Mouse (Mus musculus): ENCODE data around the gene 2700049A03Rik. TPM values are rescaled to one million over a fixed set of nuclear protein-coding genes. Genes with fewer than 3 reads are reported as not detected.

Gene 2700049A03Rik
- polyA plus RNA-seq, 1 experiment from 2014 or later, result 20.1 TPM

DNA sequence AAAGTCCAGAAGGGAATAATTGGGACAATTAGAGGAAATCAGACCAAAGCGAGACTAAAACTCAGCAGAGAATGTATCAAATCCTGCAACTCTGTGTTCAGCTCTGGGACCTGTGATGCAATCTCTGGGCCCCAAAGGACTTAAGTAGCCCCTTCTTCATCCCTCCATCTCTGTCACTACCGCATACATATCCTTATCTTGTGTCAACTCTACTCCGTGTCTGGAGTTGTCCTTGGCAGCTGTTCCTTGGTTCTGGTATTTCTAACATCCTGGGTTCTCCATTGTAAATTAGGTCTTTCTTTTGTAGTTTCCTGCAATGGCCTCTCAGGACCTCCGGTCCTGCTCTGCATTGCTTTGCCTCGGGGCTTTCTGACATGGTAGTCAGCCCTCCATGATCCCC, 65.1 kb downstream of the 2700049A03Rik start:
- H3K36me3 ChIP-seq (ENCODE audit: control insufficient read depth, insufficient read depth, low read length), result no peaks in the 10 kb centered on the region
- ATAC-seq (ENCODE audit: insufficient read depth, low FRiP score, low TSS enrichment), result no peak
- no peak for DNase-seq (ENCODE audit: low spot score)
- no peaks in the 10 kb centered on the region for H3K27me3 ChIP-seq (ENCODE audit: control insufficient read depth, insufficient read depth, low read length)
- 82% methylated on average over 5 of the region's 5 CpGs for WGBS
- H3K9ac ChIP-seq (ENCODE audit: low read length), result no peak overlapping the region
- H3K4me3 ChIP-seq (ENCODE audit: low read depth, low read length), result no peak overlapping the region
- no peaks in the 10 kb centered on the region for H3K4me1 ChIP-seq (ENCODE audit: control insufficient read depth, insufficient read depth, low read length)
- H3K9me3 ChIP-seq (ENCODE audit: control insufficient read depth, low read length), result no peaks in the 10 kb centered on the region
- no peak overlapping the region for H3K27ac ChIP-seq (ENCODE audit: low read depth, low read length)
- H3K4me2 ChIP-seq (ENCODE audit: low read depth), result no peak overlapping the region

DNA sequence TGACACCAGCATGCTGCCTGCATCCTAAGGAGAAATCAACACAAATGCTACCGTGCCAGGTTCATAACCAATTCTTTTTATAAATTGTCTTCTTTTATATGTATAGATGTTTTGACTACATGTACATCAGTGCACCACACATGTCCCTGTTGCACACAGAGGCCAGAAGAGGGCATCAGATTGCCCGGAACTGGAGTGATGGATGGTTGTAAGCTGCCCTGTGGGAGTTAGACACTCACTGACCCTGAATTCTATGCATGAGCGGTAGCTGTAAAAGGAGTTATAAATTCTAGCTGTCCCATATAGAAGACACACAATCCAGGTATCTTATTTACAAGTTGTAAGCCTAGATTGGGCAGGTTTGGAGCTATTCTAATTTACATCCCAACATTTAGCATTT, 67.7 kb downstream of the 2700049A03Rik start:
- H3K27me3 ChIP-seq (ENCODE audit: control insufficient read depth, insufficient read depth, low read length), result no peaks in the 10 kb centered on the region
- H3K4me2 ChIP-seq (ENCODE audit: low read depth), result no peak overlapping the region
- no peak overlapping the region for H3K9ac ChIP-seq (ENCODE audit: low read length)
- H3K4me1 ChIP-seq (ENCODE audit: control insufficient read depth, insufficient read depth, low read length), result no peaks in the 10 kb centered on the region
- H3K4me3 ChIP-seq (ENCODE audit: low read depth, low read length), result no peak overlapping the region
- no peak for ATAC-seq (ENCODE audit: insufficient read depth, low FRiP score, low TSS enrichment)
- 55% methylated on average over 3 of the region's 3 CpGs for WGBS
- no peaks in the 10 kb centered on the region for H3K9me3 ChIP-seq (ENCODE audit: control insufficient read depth, low read length)
- no peak overlapping the region for H3K27ac ChIP-seq (ENCODE audit: low read depth, low read length)
- DNase-seq (ENCODE audit: low spot score), result no peak
- no peaks in the 10 kb centered on the region for H3K36me3 ChIP-seq (ENCODE audit: control insufficient read depth, insufficient read depth, low read length)

DNA sequence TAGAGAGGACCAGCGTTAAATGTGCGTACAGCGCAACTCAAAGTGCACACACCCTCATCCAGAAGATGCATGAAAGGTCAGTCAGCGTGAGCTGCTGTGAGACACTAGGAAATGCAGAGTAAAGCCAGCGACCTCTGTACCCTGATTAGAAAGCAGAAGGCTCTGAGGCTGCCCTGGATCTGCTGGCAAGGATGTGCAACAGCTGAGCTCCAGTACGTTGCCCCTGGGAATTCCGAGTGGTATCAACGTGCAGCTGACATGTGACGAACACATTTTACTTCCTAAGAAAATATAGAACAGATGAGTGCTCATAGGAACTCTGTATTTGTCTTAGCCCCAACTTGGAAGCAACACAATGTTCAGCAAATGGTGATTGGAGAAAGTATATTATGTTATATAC, 80.5 kb downstream of the 2700049A03Rik start:
- DNase-seq (ENCODE audit: low spot score) (no peak), ATAC-seq (ENCODE audit: insufficient read depth, low FRiP score, low TSS enrichment) (no peak)
- Histone ChIP-seq H3K9me3 (ENCODE audit: control insufficient read depth, low read length) (no peaks in the 10 kb centered on the region), H3K27me3 (ENCODE audit: control insufficient read depth, insufficient read depth, low read length) (no peaks in the 10 kb centered on the region), H3K36me3 (ENCODE audit: control insufficient read depth, insufficient read depth, low read length) (peaks cover 6% of the 10 kb centered on the region; the same call in 1 of the 2 replicates), H3K4me1 (ENCODE audit: control insufficient read depth, insufficient read depth, low read length) (no peaks in the 10 kb centered on the region), H3K27ac (ENCODE audit: low read depth, low read length) (no peak overlapping the region), H3K4me2 (ENCODE audit: low read depth) (no peak overlapping the region), H3K9ac (ENCODE audit: low read length) (no peak overlapping the region), H3K4me3 (ENCODE audit: low read depth, low read length) (no peak overlapping the region)
- 72% methylated on average over 9 of the region's 9 CpGs for WGBS

DNA sequence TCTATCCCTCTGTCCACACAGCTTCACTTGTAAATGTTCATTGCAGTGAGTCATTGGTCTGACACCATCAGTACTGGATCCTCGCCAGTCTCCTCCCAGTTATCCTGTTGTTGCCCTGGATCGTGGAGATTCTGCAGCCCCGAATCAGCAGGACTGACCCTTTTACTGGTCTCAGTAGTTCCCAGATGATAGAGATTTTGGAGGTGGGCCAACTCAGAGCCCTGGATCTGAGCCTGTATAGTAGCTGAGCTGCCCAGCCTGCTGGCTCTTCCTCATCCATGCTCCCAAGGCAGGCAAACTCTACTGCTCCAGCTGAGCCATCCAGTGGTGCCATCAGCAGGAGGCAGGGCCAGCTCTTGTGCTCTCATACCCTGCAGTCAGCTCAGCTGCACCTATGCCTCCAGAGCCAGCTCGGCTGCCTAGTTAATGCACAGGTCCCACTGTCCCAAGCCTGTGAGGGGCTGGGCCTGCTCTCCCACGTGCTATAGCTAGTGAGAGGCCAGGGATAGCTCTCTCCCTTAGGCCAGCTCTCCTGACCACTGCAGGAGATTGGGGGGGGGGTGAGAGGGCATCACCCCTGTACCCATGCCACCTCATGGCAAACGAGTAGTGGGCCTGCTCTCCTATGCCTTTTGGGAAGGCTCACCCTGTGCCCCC, 81.3 kb downstream of the 2700049A03Rik start:
- no peaks in the 10 kb centered on the region for H3K4me1 ChIP-seq (ENCODE audit: control insufficient read depth, insufficient read depth, low read length)
- WGBS, result 78% methylated on average over 6 of the region's 6 CpGs
- no peak for DNase-seq (ENCODE audit: low spot score)
- no peak overlapping the region for H3K4me3 ChIP-seq (ENCODE audit: low read depth, low read length)
- no peak overlapping the region for H3K4me2 ChIP-seq (ENCODE audit: low read depth)
- peaks cover 8% of the 10 kb centered on the region; the same call in 1 of the 2 replicates for H3K36me3 ChIP-seq (ENCODE audit: control insufficient read depth, insufficient read depth, low read length)
- no peak for ATAC-seq (ENCODE audit: insufficient read depth, low FRiP score, low TSS enrichment)
- H3K27me3 ChIP-seq (ENCODE audit: control insufficient read depth, insufficient read depth, low read length), result no peaks in the 10 kb centered on the region
- H3K9me3 ChIP-seq (ENCODE audit: control insufficient read depth, low read length), result no peaks in the 10 kb centered on the region
- H3K9ac ChIP-seq (ENCODE audit: low read length), result no peak overlapping the region
- no peak overlapping the region for H3K27ac ChIP-seq (ENCODE audit: low read depth, low read length)

DNA sequence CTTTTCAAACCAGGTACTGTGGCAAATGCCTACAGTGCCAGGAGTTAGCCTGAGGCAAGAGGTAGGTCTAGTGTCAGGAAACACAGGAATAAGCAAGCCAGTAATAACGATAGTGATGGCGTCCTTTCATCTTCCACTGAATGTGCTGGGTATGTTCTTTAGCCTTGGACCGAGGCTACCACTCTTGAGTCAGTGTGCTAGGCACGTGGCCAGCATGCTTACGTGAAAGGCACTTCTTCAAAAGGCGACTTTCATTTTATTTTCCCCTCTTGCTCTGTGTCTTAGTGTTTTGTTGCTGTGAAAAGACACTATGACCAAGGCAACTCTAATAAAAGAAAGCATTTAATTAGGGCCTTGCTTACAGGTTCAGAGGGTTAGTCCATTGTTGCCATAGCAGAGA, 86.1 kb downstream of the 2700049A03Rik start:
- Histone ChIP-seq H3K9ac (ENCODE audit: low read length) (no peak overlapping the region), H3K4me3 (ENCODE audit: low read depth, low read length) (no peak overlapping the region), H3K36me3 (ENCODE audit: control insufficient read depth, insufficient read depth, low read length) (peaks cover 8% of the 10 kb centered on the region; the same call in 1 of the 2 replicates), H3K9me3 (ENCODE audit: control insufficient read depth, low read length) (no peaks in the 10 kb centered on the region), H3K27ac (ENCODE audit: low read depth, low read length) (no peak overlapping the region), H3K4me2 (ENCODE audit: low read depth) (no peak overlapping the region), H3K27me3 (ENCODE audit: control insufficient read depth, insufficient read depth, low read length) (no peaks in the 10 kb centered on the region), H3K4me1 (ENCODE audit: control insufficient read depth, insufficient read depth, low read length) (no peaks in the 10 kb centered on the region)
- DNase-seq (ENCODE audit: low spot score), result no peak
- no peak for ATAC-seq (ENCODE audit: insufficient read depth, low FRiP score, low TSS enrichment)
- WGBS, result 95% methylated on average over 6 of the region's 6 CpGs

DNA sequence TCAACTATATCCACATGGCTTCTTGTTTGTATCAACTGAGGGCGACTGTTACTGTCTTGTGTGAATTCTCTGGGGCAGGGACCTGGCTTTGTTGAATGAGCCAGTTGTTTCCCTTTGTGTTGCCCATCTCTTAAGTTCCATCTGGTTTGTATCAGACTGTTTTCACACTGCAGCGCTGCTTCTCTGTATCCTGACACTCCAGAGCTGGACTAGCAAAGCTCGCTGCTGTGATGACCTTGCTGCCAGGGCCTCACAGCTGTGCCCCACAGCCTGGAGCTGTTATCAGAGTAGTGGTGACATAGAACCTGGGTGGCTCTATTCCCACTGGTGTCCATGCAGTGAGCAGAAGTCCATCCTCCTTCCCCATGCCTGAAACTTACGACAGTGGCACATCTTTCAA, 91.1 kb downstream of the 2700049A03Rik start:
- Histone ChIP-seq H3K36me3 (ENCODE audit: control insufficient read depth, insufficient read depth, low read length) (peaks cover under 1% of the 10 kb centered on the region; the same call in 1 of the 2 replicates), H3K9me3 (ENCODE audit: control insufficient read depth, low read length) (no peaks in the 10 kb centered on the region), H3K9ac (ENCODE audit: low read length) (no peak overlapping the region), H3K4me2 (ENCODE audit: low read depth) (no peak overlapping the region), H3K4me1 (ENCODE audit: control insufficient read depth, insufficient read depth, low read length) (no peaks in the 10 kb centered on the region), H3K27ac (ENCODE audit: low read depth, low read length) (no peak overlapping the region), H3K4me3 (ENCODE audit: low read depth, low read length) (no peak overlapping the region), H3K27me3 (ENCODE audit: control insufficient read depth, insufficient read depth, low read length) (no peaks in the 10 kb centered on the region)
- DNase-seq (ENCODE audit: low spot score), result peak; percentile 26
- WGBS, result 51% methylated on average over 4 of the region's 4 CpGs
- ATAC-seq (ENCODE audit: insufficient read depth, low FRiP score, low TSS enrichment), result no peak

DNA sequence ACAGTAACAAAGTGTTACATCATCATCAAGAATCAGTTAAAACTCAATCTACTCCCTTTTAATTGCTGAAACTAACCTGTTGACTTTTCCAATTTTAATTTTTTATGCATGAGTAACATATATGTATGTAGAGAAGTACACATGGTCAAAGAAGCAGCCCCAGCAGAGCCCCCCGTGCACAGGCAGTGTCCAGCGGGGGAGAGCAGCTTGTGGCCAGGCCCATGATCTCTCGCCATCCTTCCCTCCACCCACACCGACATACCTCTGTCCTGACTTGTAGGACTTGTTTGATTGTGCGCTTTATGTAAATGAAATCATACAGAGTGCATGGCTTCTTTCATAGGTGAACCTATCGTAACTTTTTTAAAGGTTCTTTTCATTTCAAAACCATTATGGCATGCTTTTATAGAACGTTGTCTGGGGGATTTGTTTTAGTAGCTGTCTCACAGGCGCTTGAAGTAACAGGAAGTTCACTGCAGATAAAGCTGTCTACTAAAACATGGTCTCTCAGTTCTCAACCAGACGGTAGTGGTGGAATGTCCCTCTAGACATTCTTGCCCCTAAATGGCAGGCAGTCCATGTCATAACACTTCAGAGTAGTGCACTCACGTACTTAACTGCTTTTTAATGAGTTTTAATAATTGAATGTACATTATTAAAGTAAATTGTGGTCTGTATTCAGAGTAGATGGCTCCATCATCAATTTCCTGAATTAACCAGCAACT, 92.4 kb downstream of the 2700049A03Rik start:
- 73% methylated on average over 10 of the region's 10 CpGs for WGBS

DNA sequence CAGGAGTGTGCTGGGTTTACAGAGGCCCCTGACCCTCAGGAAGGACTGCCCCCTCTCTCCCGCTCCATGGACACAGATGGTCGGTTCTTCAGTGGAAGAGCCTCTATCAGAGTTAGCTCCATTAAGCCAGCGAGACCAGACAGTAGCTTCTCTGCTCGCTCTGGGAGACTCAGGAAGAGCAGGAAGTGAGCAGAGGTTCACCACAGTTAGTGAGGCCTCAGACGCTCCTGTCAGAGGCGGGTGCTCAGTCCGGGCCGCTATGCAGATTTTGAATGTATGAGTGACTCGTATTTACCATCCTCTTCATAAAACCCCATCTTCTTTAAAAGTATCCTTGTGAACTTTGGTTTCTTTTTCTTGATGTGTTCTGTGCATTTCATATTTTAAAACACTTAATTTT, 94.9 kb downstream of the 2700049A03Rik start:
- ATAC-seq (ENCODE audit: insufficient read depth, low FRiP score, low TSS enrichment) (no peak), DNase-seq (ENCODE audit: low spot score) (no peak)
- Histone ChIP-seq H3K4me2 (ENCODE audit: low read depth) (no peak overlapping the region), H3K27ac (ENCODE audit: low read depth, low read length) (no peak overlapping the region), H3K9me3 (ENCODE audit: control insufficient read depth, low read length) (no peaks in the 10 kb centered on the region), H3K4me3 (ENCODE audit: low read depth, low read length) (no peak overlapping the region), H3K9ac (ENCODE audit: low read length) (no peak overlapping the region), H3K36me3 (ENCODE audit: control insufficient read depth, insufficient read depth, low read length) (no peaks in the 10 kb centered on the region), H3K27me3 (ENCODE audit: control insufficient read depth, insufficient read depth, low read length) (no peaks in the 10 kb centered on the region), H3K4me1 (ENCODE audit: control insufficient read depth, insufficient read depth, low read length) (no peaks in the 10 kb centered on the region)
- 88% methylated on average over 9 of the region's 9 CpGs for WGBS

More for the DNA sequence above, 92.4 kb downstream of the 2700049A03Rik start:
- ATAC-seq (ENCODE audit: insufficient read depth, low FRiP score, low TSS enrichment) (no peak), DNase-seq (ENCODE audit: low spot score) (no peak)
- H3K4me3 ChIP-seq (ENCODE audit: low read depth, low read length), result no peak overlapping the region
- no peaks in the 10 kb centered on the region for H3K27me3 ChIP-seq (ENCODE audit: control insufficient read depth, insufficient read depth, low read length)
- no peaks in the 10 kb centered on the region for H3K4me1 ChIP-seq (ENCODE audit: control insufficient read depth, insufficient read depth, low read length)
- H3K27ac ChIP-seq (ENCODE audit: low read depth, low read length), result no peak overlapping the region
- no peak overlapping the region for H3K9ac ChIP-seq (ENCODE audit: low read length)
- no peak overlapping the region for H3K4me2 ChIP-seq (ENCODE audit: low read depth)
- H3K36me3 ChIP-seq (ENCODE audit: control insufficient read depth, insufficient read depth, low read length), result no peaks in the 10 kb centered on the region
- H3K9me3 ChIP-seq (ENCODE audit: control insufficient read depth, low read length), result no peaks in the 10 kb centered on the region

DNA sequence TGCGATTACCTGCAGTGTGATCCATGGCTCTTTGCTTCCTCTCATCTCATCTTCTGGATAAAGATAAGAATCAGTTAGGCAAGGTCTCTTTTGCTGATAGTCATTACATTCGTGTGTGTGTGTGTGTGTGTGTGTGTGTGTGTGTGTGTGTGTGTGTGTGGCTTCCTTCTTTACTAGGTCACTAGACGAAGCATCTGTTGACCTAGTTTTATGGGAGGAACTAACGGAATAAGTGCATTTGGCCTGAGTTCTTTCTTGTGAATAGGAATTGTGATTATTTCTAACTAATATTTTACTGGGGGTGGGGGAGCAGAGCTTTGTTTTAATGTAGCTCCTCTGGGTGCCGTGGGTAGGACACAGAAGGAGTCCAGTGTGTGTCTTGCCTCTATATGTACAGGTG, 96.8 kb downstream of the 2700049A03Rik start:
- DNase-seq (ENCODE audit: low spot score), result no peak

More for the DNA sequence above, 96.8 kb downstream of the 2700049A03Rik start:
- Histone ChIP-seq H3K27me3 (ENCODE audit: control insufficient read depth, insufficient read depth, low read length) (no peaks in the 10 kb centered on the region), H3K27ac (ENCODE audit: low read depth, low read length) (no peak overlapping the region), H3K9ac (ENCODE audit: low read length) (no peak overlapping the region), H3K36me3 (ENCODE audit: control insufficient read depth, insufficient read depth, low read length) (no peaks in the 10 kb centered on the region), H3K9me3 (ENCODE audit: control insufficient read depth, low read length) (no peaks in the 10 kb centered on the region), H3K4me1 (ENCODE audit: control insufficient read depth, insufficient read depth, low read length) (no peaks in the 10 kb centered on the region), H3K4me2 (ENCODE audit: low read depth) (no peak overlapping the region), H3K4me3 (ENCODE audit: low read depth, low read length) (no peak overlapping the region)
- no peak for ATAC-seq (ENCODE audit: insufficient read depth, low FRiP score, low TSS enrichment)
- WGBS, result 81% methylated on average over 5 of the region's 5 CpGs
